Mouse (Mus musculus) liver, adult 2 months (tissue): ENCODE results near the gene Usp54. TPM values are rescaled to one million over a fixed set of nuclear protein-coding genes. Genes with fewer than 3 reads are reported as not detected.
"Not testable (repeated sequence)": the region's sequence is repeated elsewhere in the genome, so short reads cannot be mapped to it uniquely, and the experiment has no call there.

ENCODE experiments used
- DNase-seq: peaks from one replicate; pipeline ENCODE4 v3.0.0-alpha.2; 2011; ENCODE audit warnings: low read depth, low spot score; ENCODE audit errors: extremely low read depth
- H3K27ac ChIP-seq: fragments of 200-500 bp; replicated peaks from 2 replicates; pipeline ENCODE4 v1.5.1; 2012; ENCODE audit warnings: low read depth, mild to moderate bottlenecking, control low read depth, inconsistent platforms, low read length; ENCODE audit not compliant: insufficient read depth
- H3K27me3 ChIP-seq: fragments of 200-500 bp; 2 replicates; pipeline ENCODE4 v1.6.1; 2012; ENCODE audit warnings: mild to moderate bottlenecking, moderate library complexity, low read length, inconsistent platforms; ENCODE audit not compliant: control insufficient read depth, insufficient read depth
- H3K36me3 ChIP-seq: fragments of 200-500 bp; 2 replicates; pipeline ENCODE4 v1.6.1; 2012; ENCODE audit warnings: low read length, inconsistent platforms; ENCODE audit not compliant: control insufficient read depth, insufficient read depth
- H3K4me1 ChIP-seq: fragments of 200-500 bp; 2 replicates; pipeline ENCODE4 v1.6.1; 2011; ENCODE audit warnings: low read length; ENCODE audit not compliant: control insufficient read depth, insufficient read depth
- H3K4me3 ChIP-seq: fragments of 200-500 bp; 2 replicates; pipeline ENCODE4 v1.5.1; 2011; ENCODE audit warnings: low read depth, mild to moderate bottlenecking, control low read depth, low read length, moderate library complexity; ENCODE audit not compliant: insufficient read depth
- H3K79me2 ChIP-seq: fragments of 200-500 bp; 2 replicates; pipeline ENCODE4 v1.6.1; 2012; ENCODE audit warnings: inconsistent platforms, mild to moderate bottlenecking, low read length, moderate library complexity; ENCODE audit not compliant: control insufficient read depth, insufficient read depth
- H3K9ac ChIP-seq: fragments of 200-500 bp; 2 replicates; pipeline ENCODE4 v1.6.1; 2012; ENCODE audit warnings: low read depth, mild to moderate bottlenecking, control low read depth, inconsistent platforms, low read length
- CTCF ChIP-seq: fragments of 200-500 bp; IDR thresholded peaks from 2 replicates; pipeline ENCODE4 v1.5.1; 2011; ENCODE audit warnings: low read depth, low read length, control low read depth
- POLR2A ChIP-seq: fragments of 200-500 bp; IDR thresholded peaks from 2 replicates; pipeline ENCODE4 v1.6.1; 2011; ENCODE audit warnings: low read length, control low read depth; ENCODE audit not compliant: insufficient read depth; ENCODE audit errors: extremely low read depth
- WGBS: fragments of 180-500 bp; shearing (Covaris S2); methylation state at CpG from one replicate; pipeline ENCODE4 v1.1.7; 2018; 5-methylcytosine and 5-hydroxymethylcytosine counted together
- polyA plus RNA-seq: library from polyadenylated mRNA; depleted of rRNA; stranded (reverse); fragments of >200 nt; gene quantifications from 2 replicates; pipeline ENCODE4 v1.2.3, GENCODE M21; 2012
- total RNA-seq: library from RNA; depleted of rRNA; stranded (reverse); fragments of >200 nt; gene quantifications from 2 replicates; pipeline ENCODE4 v1.2.3, GENCODE M21; 2014

Gene Usp54
- total and polyA plus RNA-seq, 2 experiments: 1.3 to 3.0 TPM

- no peaks in the 10 kb centered on the region for H3K36me3 ChIP-seq
- H3K4me3 ChIP-seq: no peak overlapping the region
- H3K4me1 ChIP-seq: 0 out of 2 replicates have a peak, but pooled peaks cover 3% of the 10 kb centered on the region
- 89% methylated on average over 6 of the region's 6 CpGs for WGBS
- no peaks in the 10 kb centered on the region for H3K27me3 ChIP-seq
- H3K9ac ChIP-seq: no peak overlapping the region
- H3K79me2 ChIP-seq: no peaks in the 10 kb centered on the region
- DNase-seq: no peak
- H3K27ac ChIP-seq: no peak overlapping the region
- no peak for TF ChIP-seq POLR2A
- no peak for TF ChIP-seq CTCF
Observed at GRCm38 (mm10) chr14:20638702-20639101, 2.2 kb downstream of the Usp54 start.

- H3K27ac ChIP-seq: peak overlapping the region; percentile 49; the same call in 1 of the 2 replicates
- no peak overlapping the region for H3K9ac ChIP-seq
- H3K36me3 ChIP-seq: no peaks in the 10 kb centered on the region
- DNase-seq: peak; percentile 28
- H3K4me3 ChIP-seq: no peak overlapping the region
- H3K27me3 ChIP-seq: no peaks in the 10 kb centered on the region
- 0 out of 2 replicates have a peak, but pooled peaks cover 3% of the 10 kb centered on the region for H3K4me1 ChIP-seq
- TF ChIP-seq POLR2A (no peak), CTCF (no peak)
- H3K79me2 ChIP-seq: no peaks in the 10 kb centered on the region
- 39% methylated on average over 2 of the region's 2 CpGs for WGBS
Observed at GRCm38 (mm10) chr14:20637818-20638574, 2.9 kb downstream of the Usp54 start.

GRCm38 (mm10) chr14:20636968-20637367 lies 3.9 kb downstream of the Usp54 start:
- H3K79me2 ChIP-seq, H3K36me3 ChIP-seq, DNase-seq, H3K4me1 ChIP-seq, H3K4me3 ChIP-seq, H3K27ac ChIP-seq, H3K9ac ChIP-seq, H3K27me3 ChIP-seq: not testable (repeated sequence)
- WGBS: 96% methylated on average over 3 of the region's 3 CpGs

- no peaks in the 10 kb centered on the region for H3K36me3 ChIP-seq
- no peak overlapping the region for H3K27ac ChIP-seq
- no peaks in the 10 kb centered on the region for H3K27me3 ChIP-seq
- no peak for TF ChIP-seq POLR2A
- no peak for TF ChIP-seq CTCF
- DNase-seq: no peak
- H3K79me2 ChIP-seq: no peaks in the 10 kb centered on the region; the same call in 1 of the 2 replicates
- H3K4me3 ChIP-seq: no peak overlapping the region
- 98% methylated on average over 2 of the region's 2 CpGs for WGBS
- H3K4me1 ChIP-seq: 0 out of 2 replicates have a peak, but pooled peaks cover 3% of the 10 kb centered on the region
- no peak overlapping the region for H3K9ac ChIP-seq
Observed at GRCm38 (mm10) chr14:20635546-20635945, 5.3 kb downstream of the Usp54 start.

- Histone ChIP-seq H3K27ac (no peak overlapping the region), H3K9ac (no peak overlapping the region), H3K4me1 (no peaks in the 10 kb centered on the region), H3K27me3 (no peaks in the 10 kb centered on the region), H3K36me3 (no peaks in the 10 kb centered on the region), H3K4me3 (no peak overlapping the region), H3K79me2 (no peaks in the 10 kb centered on the region; the same call in 1 of the 2 replicates)
- TF ChIP-seq CTCF (no peak), POLR2A (no peak)
- no peak for DNase-seq
- WGBS: 58% methylated on average over 4 of the region's 4 CpGs
Observed at GRCm38 (mm10) chr14:20631253-20631652, 9.6 kb downstream of the Usp54 start.

GRCm38 (mm10) chr14:20626971-20627370 lies 13.9 kb downstream of the Usp54 start:
- no peaks in the 10 kb centered on the region; the same call in 1 of the 2 replicates for H3K79me2 ChIP-seq
- no peak for TF ChIP-seq CTCF
- no peak for TF ChIP-seq POLR2A
- no peak overlapping the region for H3K9ac ChIP-seq
- DNase-seq: no peak
- H3K4me3 ChIP-seq: no peak overlapping the region
- H3K27ac ChIP-seq: no peak overlapping the region
- H3K27me3 ChIP-seq: no peaks in the 10 kb centered on the region
- 93% methylated on average over 3 of the region's 3 CpGs for WGBS
- no peaks in the 10 kb centered on the region for H3K36me3 ChIP-seq
- no peaks in the 10 kb centered on the region for H3K4me1 ChIP-seq
